Mouse (Mus musculus): Measurements from ENCODE around the gene Spata31d1c.

GRCm38 (mm10) chr13:65006760-65007159 lies 26.1 kb upstream of the Spata31d1c start:
- TF ChIP-seq POLR2A (IDR thresholded peaks at IDR 0.05; ENCODE audit: insufficient read length, low read depth) = no peak
- TF ChIP-seq USF1 (IDR thresholded peaks at IDR 0.05; ENCODE audit: low read depth) = no peak
- no peak for TF ChIP-seq TCF12 (IDR thresholded peaks at IDR 0.05; ENCODE audit: insufficient read depth, poor library complexity, severe bottlenecking)
- no peak for TF ChIP-seq POLR2AphosphoS2 (IDR thresholded peaks at IDR 0.05; ENCODE audit: insufficient read length, low read depth)
- TF ChIP-seq MAX (IDR thresholded peaks at IDR 0.05; ENCODE audit: low read depth) = no peak
- no peak for TF ChIP-seq TCF3 (IDR thresholded peaks at IDR 0.05; ENCODE audit: insufficient read length, low read depth)
- no peak for TF ChIP-seq CEBPB (IDR thresholded peaks at IDR 0.05; ENCODE audit: insufficient read depth, poor library complexity, severe bottlenecking)
- TF ChIP-seq E2F4 (IDR thresholded peaks at IDR 0.05; ENCODE audit: insufficient read depth) = no peak

Data from myocyte (in vitro differentiated cells).